Comparison of ENCODE assay signal across 8 mouse cellular contexts in the genomic region with DNA sequence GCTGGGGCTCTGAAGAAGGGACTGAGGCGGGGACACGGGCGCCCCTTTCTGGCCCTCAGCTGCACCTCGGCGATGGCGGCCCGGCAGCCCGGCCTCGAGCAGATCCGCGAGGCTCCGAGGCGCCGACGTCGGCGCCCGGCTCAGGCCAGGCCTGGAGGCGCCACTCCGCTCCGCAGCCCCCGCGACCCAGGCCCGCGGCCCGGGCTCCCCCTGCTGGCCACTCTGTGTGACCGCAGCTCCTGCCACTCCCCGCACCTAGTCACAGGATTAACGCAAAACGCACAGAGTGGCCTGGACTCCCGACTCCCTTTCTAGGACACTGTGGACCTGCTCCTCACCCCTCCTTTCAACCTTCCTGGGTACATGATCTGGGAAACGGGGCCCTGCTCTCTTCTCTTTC. TPM values are rescaled to one million over a fixed set of nuclear protein-coding genes. Genes with fewer than 3 reads are reported as not detected.
DNase-seq lines count a peak whose midpoint lies in the region; ATAC-seq and TF ChIP-seq lines count a peak whose summit lies in the region.

No protein-coding gene starts in this region.

- ATAC-seq in limb, embryonic 11.5 days (ENCODE audit: insufficient number of reproducible peaks, low FRiP score, low TSS enrichment, low read depth), result peak; percentile 24; the same call in 1 of the 2 replicates
- peak; percentile 73 for ATAC-seq in midbrain, embryonic 13.5 days
- ATAC-seq in stomach, embryonic 16.5 days (ENCODE audit: insufficient read depth, low FRiP score), result peak; percentile 43; the same call in 1 of the 2 replicates

- 1% methylated on average over 30 of the region's 32 CpGs for WGBS in limb, embryonic 11.5 days
- under 1% methylated on average over 32 of the region's 32 CpGs for WGBS in midbrain, embryonic 13.5 days
- 2% methylated on average over 32 of the region's 32 CpGs for WGBS in stomach, embryonic 16.5 days

- DNase-seq in MEL (ENCODE audit: low read depth, low spot score), result peak; percentile 90
- peak; percentile 53 for DNase-seq in heart, postnatal 25 days (ENCODE audit: low spot score)
- peak; percentile 90 for DNase-seq in limb, embryonic 11.5 days (ENCODE audit: low spot score)
- DNase-seq in left cerebral cortex, adult 9 months (ENCODE audit: low spot score in 2 of 2), result no peak

- peak; percentile 64 for TF ChIP-seq CTCF in C2C12 (IDR thresholded peaks at IDR 0.05; ENCODE audit: control insufficient read depth, insufficient read depth, insufficient read length)
- peak; percentile 53 to 97 (median 91) for TF ChIP-seq CTCF in MEL (IDR thresholded peaks at IDR 0.05 in 2 of 3, conservative IDR thresholded peaks at IDR 0.05 in 1 of 3; ENCODE audit: control insufficient read depth in 1 of 3, insufficient read depth in 1 of 3, low read depth in 2 of 3, low read length in 3 of 3, poor library complexity in 1 of 3, severe bottlenecking in 1 of 3)
- peak; percentile 63 for TF ChIP-seq CTCF in embryonic fibroblast, embryonic 13.5 days (IDR thresholded peaks at IDR 0.05; ENCODE audit: borderline replicate concordance, insufficient read depth, low read length)

- H3K9me3 ChIP-seq in MEL (replicated peaks; ENCODE audit: insufficient read depth, low read length), result no peaks in the 10 kb centered on the region
- no peaks in the 10 kb centered on the region; the same call in 1 of the 2 replicates for H3K9me3 ChIP-seq in limb, embryonic 11.5 days (ENCODE audit: control insufficient read depth, low read length)
- no peaks in the 10 kb centered on the region for H3K9me3 ChIP-seq in midbrain, embryonic 13.5 days
- H3K9me3 ChIP-seq in stomach, embryonic 16.5 days (replicated peaks; ENCODE audit: control insufficient read depth, low read length), result no peaks in the 10 kb centered on the region

- peak; percentile 24 to 36; a peak in 1 of 4 replicates for TF ChIP-seq POLR2A in MEL (IDR thresholded peaks at IDR 0.05; ENCODE audit: control insufficient read depth in 1 of 2, insufficient read depth in 1 of 2, low read depth in 1 of 2, low read length in 2 of 2, poor library complexity in 1 of 2)
- no peak for TF ChIP-seq POLR2A in embryonic fibroblast, embryonic 13.5 days (IDR thresholded peaks at IDR 0.05; ENCODE audit: low read depth, low read length)

- H3K4me3 ChIP-seq in C2C12 (ENCODE audit: insufficient read depth, poor library complexity, severe bottlenecking) (no peak overlapping the region), MEL (ENCODE audit: control insufficient read depth in 1 of 2, insufficient read depth in 1 of 2, low read depth in 2 of 2, low read length in 2 of 2) (peak overlapping the region; percentile 88 to 100)
- no peak overlapping the region for H3K4me3 ChIP-seq in embryonic fibroblast, embryonic 13.5 days (ENCODE audit: insufficient read depth, low read length)
- H3K4me3 ChIP-seq in limb, embryonic 11.5 days (ENCODE audit: low read depth, low read length), result peak overlapping the region; percentile 23; the same call in 1 of the 2 replicates
- H3K4me3 ChIP-seq in midbrain, embryonic 13.5 days (replicated peaks), result peak overlapping the region; percentile 35
- H3K4me3 ChIP-seq in stomach, embryonic 16.5 days (replicated peaks; ENCODE audit: low read length), result peak overlapping the region; percentile 39

- peak overlapping the region; percentile 83 for H3K9ac ChIP-seq in MEL (ENCODE audit: control insufficient read depth, low read depth, low read length, poor library complexity, severe bottlenecking)
- H3K9ac ChIP-seq in limb, embryonic 11.5 days (ENCODE audit: low read length), result peak overlapping the region; percentile 57
- peak overlapping the region; percentile 49; the same call in 1 of the 2 replicates for H3K9ac ChIP-seq in midbrain, embryonic 13.5 days (replicated peaks)
- H3K9ac ChIP-seq in stomach, embryonic 16.5 days (ENCODE audit: low read length), result peak overlapping the region; percentile 73

- intact Hi-C loops in heart, postnatal 25 days (cut with DNase I), result loop anchor here (2.0 to 10.0 kb wide), 4 partner anchors 323 to 513 kb away; partner anchors contain the start of gene Med13

- no peaks in the 10 kb centered on the region; a peak in 1 of 4 replicates for H3K4me1 ChIP-seq in MEL (ENCODE audit: control insufficient read depth in 1 of 2, insufficient read depth in 2 of 2, low read length in 2 of 2)
- H3K4me1 ChIP-seq in embryonic fibroblast, embryonic 13.5 days (ENCODE audit: control insufficient read depth, insufficient read depth, low read length), result no peaks in the 10 kb centered on the region; the same call in 1 of the 2 replicates
- H3K4me1 ChIP-seq in limb, embryonic 11.5 days (ENCODE audit: control insufficient read depth, insufficient read depth, low read length), result peaks cover 31% of the 10 kb centered on the region
- peaks cover 44% of the 10 kb centered on the region for H3K4me1 ChIP-seq in midbrain, embryonic 13.5 days (replicated peaks)
- peaks cover 40% of the 10 kb centered on the region for H3K4me1 ChIP-seq in stomach, embryonic 16.5 days (ENCODE audit: control insufficient read depth, insufficient read depth, low read length)

- H3ac ChIP-seq in C2C12 (ENCODE audit: control insufficient read depth, insufficient read length, low read depth), result no peak overlapping the region

- H3K79me3 ChIP-seq in C2C12 (ENCODE audit: low read depth), result no peaks in the 10 kb centered on the region

- peak overlapping the region; percentile 0; the same call in 1 of the 2 replicates for H3K27ac ChIP-seq in MEL (ENCODE audit: control insufficient read depth, low read depth, low read length)
- no peak overlapping the region for H3K27ac ChIP-seq in embryonic fibroblast, embryonic 13.5 days (ENCODE audit: insufficient read depth, low read length)
- H3K27ac ChIP-seq in limb, embryonic 11.5 days (replicated peaks; ENCODE audit: low read depth, low read length), result peak overlapping the region; percentile 73; the same call in 1 of the 2 replicates
- no peak overlapping the region for H3K27ac ChIP-seq in midbrain, embryonic 13.5 days
- peak overlapping the region; percentile 69 for H3K27ac ChIP-seq in stomach, embryonic 16.5 days (ENCODE audit: low read length)

- H3K27me3 ChIP-seq in C2C12 (ENCODE audit: control insufficient read depth, insufficient read depth, insufficient read length) (no peaks in the 10 kb centered on the region), MEL (ENCODE audit: control insufficient read depth in 1 of 2, insufficient read depth in 2 of 2, low read length in 2 of 2) (no peaks in the 10 kb centered on the region)
- H3K27me3 ChIP-seq in limb, embryonic 11.5 days (ENCODE audit: control insufficient read depth, insufficient read depth, low read length), result peaks cover 42% of the 10 kb centered on the region
- H3K27me3 ChIP-seq in midbrain, embryonic 13.5 days, result peaks cover 99% of the 10 kb centered on the region
- peaks cover 37% of the 10 kb centered on the region for H3K27me3 ChIP-seq in stomach, embryonic 16.5 days (ENCODE audit: control insufficient read depth, insufficient read depth, low read length)

- peak; percentile 71 for TF ChIP-seq RAD21 in MEL (IDR thresholded peaks at IDR 0.05; ENCODE audit: low read depth, low read length)

- H3K79me2 ChIP-seq in C2C12 (ENCODE audit: control insufficient read depth, insufficient read depth) (no peaks in the 10 kb centered on the region), MEL (ENCODE audit: control insufficient read depth, insufficient read depth, low read length, poor library complexity) (no peaks in the 10 kb centered on the region; the same call in 1 of the 2 replicates)

- no peaks in the 10 kb centered on the region for H3K36me3 ChIP-seq in C2C12 (ENCODE audit: control insufficient read depth, insufficient read depth)
- H3K36me3 ChIP-seq in MEL (ENCODE audit: control insufficient read depth in 1 of 2, insufficient read depth in 2 of 2, low read length in 2 of 2), result no peaks in the 10 kb centered on the region
- no peaks in the 10 kb centered on the region for H3K36me3 ChIP-seq in limb, embryonic 11.5 days (ENCODE audit: control insufficient read depth, insufficient read depth, low read length)
- no peaks in the 10 kb centered on the region for H3K36me3 ChIP-seq in midbrain, embryonic 13.5 days
- no peaks in the 10 kb centered on the region for H3K36me3 ChIP-seq in stomach, embryonic 16.5 days (ENCODE audit: control insufficient read depth, insufficient read depth, low read length)

- TF ChIP-seq EP300 in MEL (IDR thresholded peaks at IDR 0.05; ENCODE audit: low read depth in 1 of 2, low read length in 2 of 2), result no peak

- H3K4me2 ChIP-seq in limb, embryonic 11.5 days (ENCODE audit: low read depth, severe bottlenecking), result peak overlapping the region; percentile 74
- peak overlapping the region; percentile 56 for H3K4me2 ChIP-seq in midbrain, embryonic 13.5 days (replicated peaks)
- peak overlapping the region; percentile 93 for H3K4me2 ChIP-seq in stomach, embryonic 16.5 days (ENCODE audit: low read depth, low read length)

RNA-seq across cellular contexts. Expression of gene Gm11444, which starts 8.2 kb away (rescaled TPM):
- polyA plus RNA-seq in C2C12 (2012; fragmentation: generic; extraction: Trizol) (not detected), MEL (2012; ENCODE audit: insufficient read depth in 1 of 2, insufficient read length in 2 of 2, low read depth in 1 of 2, low replicate concordance in 2 of 2, missing spikeins in 1 of 2) (under 1 TPM in 1 of 2 experiments, not detected in 1; 0.21 TPM)
- total RNA-seq in MEL (2012; rRNA removed), result not detected in 2 replicates
- not detected in 2 replicates for polyA plus RNA-seq in embryonic fibroblast, embryonic 13.5 days (2011; ENCODE audit: insufficient read length, low read depth, missing spikeins)
- not detected for total RNA-seq in heart, postnatal 25 days (2021)
- polyA plus RNA-seq in limb, embryonic 11.5 days (2014; fragmentation: Nextera tagmentation; extraction: Ambion mirVana), result not detected in 2 replicates
- polyA plus RNA-seq in midbrain, embryonic 13.5 days (2015; fragmentation: Nextera tagmentation; extraction: Ambion mirVana), result not detected in 2 replicates
- polyA plus RNA-seq in stomach, embryonic 16.5 days (2015; fragmentation: Nextera tagmentation; extraction: Ambion mirVana), result not detected in 2 replicates

RNA-seq across cellular contexts. Expression of gene Tbx2, which starts 9.6 kb away (rescaled TPM):
- polyA plus RNA-seq in C2C12 (2012; fragmentation: generic; extraction: Trizol), result 1.5 TPM
- total RNA-seq in MEL (2012; rRNA removed), result not detected in 2 replicates
- polyA plus RNA-seq in MEL (2012; ENCODE audit: insufficient read depth in 1 of 2, insufficient read length in 2 of 2, low read depth in 1 of 2, low replicate concordance in 2 of 2, missing spikeins in 1 of 2), result under 1 TPM in 1 of 2 experiments, not detected in 1; 0.01 TPM
- polyA plus RNA-seq in embryonic fibroblast, embryonic 13.5 days (2011; ENCODE audit: insufficient read length, low read depth, missing spikeins), result 2.2 and 3.0 TPM in 2 replicates
- 1 to 10 TPM; 6.2 to 7.1 TPM for total RNA-seq in heart, postnatal 25 days (2021)
- polyA plus RNA-seq in limb, embryonic 11.5 days (2014; fragmentation: Nextera tagmentation; extraction: Ambion mirVana), result 11.3 and 14.9 TPM in 2 replicates
- 0.44 and 0.57 TPM in 2 replicates for polyA plus RNA-seq in midbrain, embryonic 13.5 days (2015; fragmentation: Nextera tagmentation; extraction: Ambion mirVana)
- polyA plus RNA-seq in stomach, embryonic 16.5 days (2015; fragmentation: Nextera tagmentation; extraction: Ambion mirVana), result 2.9 and 3.1 TPM in 2 replicates

RNA-seq across cellular contexts. Expression of gene Tbx4, which starts 44.2 kb away (rescaled TPM):
- polyA plus RNA-seq in C2C12 (2012; fragmentation: generic; extraction: Trizol), result 0.02 TPM
- total RNA-seq in MEL (2012; rRNA removed), result 0.07 and 0.12 TPM in 2 replicates
- under 1 TPM in 1 of 2 experiments, not detected in 1; 0.64 TPM for polyA plus RNA-seq in MEL (2012; ENCODE audit: insufficient read depth in 1 of 2, insufficient read length in 2 of 2, low read depth in 1 of 2, low replicate concordance in 2 of 2, missing spikeins in 1 of 2)
- 2.8 and 12.0 TPM in 2 replicates for polyA plus RNA-seq in embryonic fibroblast, embryonic 13.5 days (2011; ENCODE audit: insufficient read length, low read depth, missing spikeins)
- under 1 TPM in 1 of 2 experiments, not detected in 1; 0.08 TPM for total RNA-seq in heart, postnatal 25 days (2021)
- 36.3 and 36.7 TPM in 2 replicates for polyA plus RNA-seq in limb, embryonic 11.5 days (2014; fragmentation: Nextera tagmentation; extraction: Ambion mirVana)
- 0.20 and 0.26 TPM in 2 replicates for polyA plus RNA-seq in midbrain, embryonic 13.5 days (2015; fragmentation: Nextera tagmentation; extraction: Ambion mirVana)
- 0.17 and 0.22 TPM in 2 replicates for polyA plus RNA-seq in stomach, embryonic 16.5 days (2015; fragmentation: Nextera tagmentation; extraction: Ambion mirVana)

Comparison
In these comparisons a context has a peak if more than half of its experiments do, and no peak if none do; other contexts are left out.
1. H3K4me3 ChIP-seq: peak in MEL (2 of 2), limb, embryonic 11.5 days (single experiment), midbrain, embryonic 13.5 days (single experiment) and stomach, embryonic 16.5 days (single experiment); none in C2C12 (single experiment) and embryonic fibroblast, embryonic 13.5 days (single experiment).
2. DNase-seq: peak in MEL (single experiment), heart, postnatal 25 days (single experiment) and limb, embryonic 11.5 days (single experiment); none in left cerebral cortex, adult 9 months (0 of 2).
3. H3K27ac ChIP-seq: peak in MEL (single experiment), limb, embryonic 11.5 days (single experiment) and stomach, embryonic 16.5 days (single experiment); none in embryonic fibroblast, embryonic 13.5 days (single experiment) and midbrain, embryonic 13.5 days (single experiment).
4. Peak in every context shown above with its lines, with median percentiles within 50 percentile points of each other: CTCF ChIP-seq, H3K9ac ChIP-seq, ATAC-seq and H3K4me2 ChIP-seq.